Mouse (Mus musculus) MEL (cell line): ENCODE measurements around the gene Pkmyt1. TPM values are rescaled to one million over a fixed set of nuclear protein-coding genes. Genes with fewer than 3 reads are reported as not detected.

Experiments used
- DNase-seq: peaks from one replicate; pipeline ENCODE4 v3.0.0; 2011; ENCODE audit warnings: low read depth, low spot score
- H3K27ac ChIP-seq: 2 replicates; pipeline ENCODE4 v1.5.1; 2012; ENCODE audit warnings: low read depth, mild to moderate bottlenecking, control low read depth, low read length, moderate library complexity; ENCODE audit not compliant: control insufficient read depth
- H3K27me3 ChIP-seq, 2 experiments: fragments of 150-350 bp in 1 of 2; sonication (generic) in 1 of 2; 2 replicates each; pipeline ENCODE4 v1.6.1; 2012; ENCODE audit warnings: low read length in 2 of 2, mild to moderate bottlenecking in 2 of 2, improper control_type of control experiment in 1 of 2, moderate library complexity in 1 of 2; ENCODE audit not compliant: insufficient read depth in 2 of 2, control insufficient read depth in 1 of 2
- H3K36me3 ChIP-seq, 2 experiments: 2 replicates each; pipeline ENCODE4 v1.6.1; 2012 to 2014; ENCODE audit warnings: low read length in 2 of 2, improper control_type of control experiment in 1 of 2, inconsistent platforms in 1 of 2, mild to moderate bottlenecking in 1 of 2; ENCODE audit not compliant: insufficient read depth in 2 of 2, control insufficient read depth in 1 of 2
- H3K4me1 ChIP-seq, 2 experiments: fragments of 150-350 bp in 1 of 2; sonication (generic) in 1 of 2; 2 replicates each; pipeline ENCODE4 v1.6.1; 2012; ENCODE audit warnings: low read length in 2 of 2, improper control_type of control experiment in 1 of 2, mild to moderate bottlenecking in 1 of 2; ENCODE audit not compliant: insufficient read depth in 2 of 2, control insufficient read depth in 1 of 2
- H3K4me3 ChIP-seq, 2 experiments: fragments of 150-350 bp in 1 of 2; sonication (generic) in 1 of 2; 2 replicates each; pipeline ENCODE4 v1.5.1; 2012; ENCODE audit warnings: low read depth in 2 of 2, low read length in 2 of 2, mild to moderate bottlenecking in 2 of 2, moderate library complexity in 2 of 2, control low read depth in 1 of 2, improper control_type of control experiment in 1 of 2; ENCODE audit not compliant: control insufficient read depth in 1 of 2, insufficient read depth in 1 of 2
- H3K79me2 ChIP-seq: 2 replicates; pipeline ENCODE4 v1.6.1; 2012; ENCODE audit warnings: mild to moderate bottlenecking, low read length, moderate library complexity; ENCODE audit not compliant: control insufficient read depth, poor library complexity, insufficient read depth
- H3K9ac ChIP-seq: 2 replicates; pipeline ENCODE4 v1.6.1; 2012; ENCODE audit warnings: low read depth, mild to moderate bottlenecking, control low read depth, low read length, moderate library complexity; ENCODE audit not compliant: control insufficient read depth, poor library complexity, severe bottlenecking
- H3K9me3 ChIP-seq: fragments of 150-350 bp; sonication (generic); replicated peaks from 2 replicates; pipeline ENCODE4 v1.6.1; 2012; ENCODE audit warnings: mild to moderate bottlenecking, low read length, improper control_type of control experiment, moderate library complexity; ENCODE audit not compliant: insufficient read depth
- BHLHE40 ChIP-seq: IDR thresholded peaks from 2 replicates; pipeline ENCODE4 v1.6.1; 2012; ENCODE audit warnings: low read depth, mild to moderate bottlenecking, inconsistent platforms, low read length, improper control_type of control experiment, borderline replicate concordance
- CTCF ChIP-seq, 3 experiments: IDR thresholded peaks in 2 of 3; conservative IDR thresholded peaks in 1 of 3; 2 replicates each; pipeline ENCODE4 v1.5.1; 2011 to 2012; ENCODE audit warnings: low read length in 3 of 3, low read depth in 2 of 3, mild to moderate bottlenecking in 2 of 3, improper control_type of control experiment in 1 of 3, inconsistent platforms in 1 of 3, mixed read lengths in 1 of 3, moderate library complexity in 1 of 3; ENCODE audit not compliant: control insufficient read depth in 1 of 3, insufficient read depth in 1 of 3, poor library complexity in 1 of 3, severe bottlenecking in 1 of 3
- E2F4 ChIP-seq: IDR thresholded peaks from 2 replicates; pipeline ENCODE4 v1.6.1; 2011; ENCODE audit warnings: low read depth, low read length, improper control_type of control experiment, borderline replicate concordance
- ELF1 ChIP-seq: IDR thresholded peaks from 2 replicates; pipeline ENCODE4 v1.6.1; 2014; ENCODE audit warnings: low read depth, mild to moderate bottlenecking, inconsistent platforms, low read length, improper control_type of control experiment, moderate library complexity
- EP300 ChIP-seq, 2 experiments: IDR thresholded peaks; 2 replicates each; pipeline ENCODE4 v1.6.1; 2011; ENCODE audit warnings: improper control_type of control experiment in 2 of 2, low read length in 2 of 2, low read depth in 1 of 2, mild to moderate bottlenecking in 1 of 2
- ETS1 ChIP-seq: IDR thresholded peaks from 2 replicates; pipeline ENCODE4 v1.6.1; 2012; ENCODE audit warnings: low read depth, mild to moderate bottlenecking, inconsistent platforms, low read length, improper control_type of control experiment, moderate library complexity
- GATA1 ChIP-seq: IDR thresholded peaks from 2 replicates; pipeline ENCODE4 v1.6.1; 2011; ENCODE audit warnings: low read depth, low read length, improper control_type of control experiment
- HCFC1 ChIP-seq: IDR thresholded peaks from 2 replicates; pipeline ENCODE4 v1.6.1; 2012; ENCODE audit warnings: low read depth, mild to moderate bottlenecking, inconsistent platforms, low read length, improper control_type of control experiment, moderate library complexity
- JUND ChIP-seq: IDR thresholded peaks from 2 replicates; pipeline ENCODE4 v1.6.1; 2011; ENCODE audit warnings: low read depth, mild to moderate bottlenecking, improper control_type of control experiment, low read length
- KAT2A ChIP-seq: conservative IDR thresholded peaks from 2 replicates; pipeline ENCODE4 v1.6.1; 2012; ENCODE audit warnings: low read depth, low read length, improper control_type of control experiment, inconsistent platforms
- MAFK ChIP-seq: IDR thresholded peaks from 2 replicates; pipeline ENCODE4 v1.6.1; 2011; ENCODE audit warnings: low read depth, mild to moderate bottlenecking, low read length, improper control_type of control experiment, borderline replicate concordance
- MAX ChIP-seq: IDR thresholded peaks from 2 replicates; pipeline ENCODE4 v1.6.1; 2011; ENCODE audit warnings: low read length, improper control_type of control experiment
- MAZ ChIP-seq: IDR thresholded peaks from 2 replicates; pipeline ENCODE4 v1.6.1; 2012; ENCODE audit warnings: low read depth, mild to moderate bottlenecking, inconsistent platforms, low read length, improper control_type of control experiment
- MXI1 ChIP-seq: IDR thresholded peaks from 2 replicates; pipeline ENCODE4 v1.6.1; 2011; ENCODE audit warnings: mild to moderate bottlenecking, low read depth, low read length, improper control_type of control experiment
- MYB ChIP-seq: IDR thresholded peaks from 2 replicates; pipeline ENCODE4 v1.6.1; 2011; ENCODE audit warnings: mild to moderate bottlenecking, low read depth, low read length, improper control_type of control experiment
- MYC ChIP-seq: IDR thresholded peaks from 2 replicates; pipeline ENCODE4 v1.6.1; 2011; ENCODE audit warnings: low read depth, mild to moderate bottlenecking, low read length, improper control_type of control experiment, moderate library complexity
- NELFE ChIP-seq: IDR thresholded peaks from 2 replicates; pipeline ENCODE4 v1.6.1; 2011; ENCODE audit warnings: low read depth, low read length, improper control_type of control experiment
- POLR2AphosphoS5 ChIP-seq: IDR thresholded peaks from 2 replicates; pipeline ENCODE4 v1.6.1; 2012; ENCODE audit warnings: low read depth, borderline replicate concordance, mild to moderate bottlenecking, inconsistent platforms, low read length, moderate library complexity, mixed read lengths
- RAD21 ChIP-seq: IDR thresholded peaks from 2 replicates; pipeline ENCODE4 v1.6.1; 2011; ENCODE audit warnings: mild to moderate bottlenecking, low read depth, low read length, improper control_type of control experiment
- TBP ChIP-seq: IDR thresholded peaks from 2 replicates; pipeline ENCODE4 v1.8.0; 2011; ENCODE audit warnings: low read depth, low read length, improper control_type of control experiment
- USF2 ChIP-seq, 2 experiments: IDR thresholded peaks; 2 replicates each; pipeline ENCODE4 v1.6.1; 2011 to 2012; ENCODE audit warnings: improper control_type of control experiment in 2 of 2, low read length in 2 of 2, borderline replicate concordance in 1 of 2, inconsistent platforms in 1 of 2, low read depth in 1 of 2, mild to moderate bottlenecking in 1 of 2; ENCODE audit not compliant: insufficient read depth in 1 of 2
- ZC3H11A ChIP-seq: IDR thresholded peaks from 2 replicates; pipeline ENCODE4 v1.6.1; 2012; ENCODE audit warnings: low read depth, mild to moderate bottlenecking, inconsistent platforms, low read length, improper control_type of control experiment
- ZKSCAN1 ChIP-seq: IDR thresholded peaks from 2 replicates; pipeline ENCODE4 v1.6.1; 2012; ENCODE audit warnings: low read depth, mild to moderate bottlenecking, inconsistent platforms, low read length, improper control_type of control experiment, moderate library complexity
- ZNF384 ChIP-seq: IDR thresholded peaks from 2 replicates; pipeline ENCODE4 v1.6.1; 2012; ENCODE audit warnings: low read depth, mild to moderate bottlenecking, inconsistent platforms, low read length, improper control_type of control experiment
- polyA plus RNA-seq, 2 experiments: library from polyadenylated mRNA; stranded (reverse) in 1 of 2; unstranded in 1 of 2; fragments of >175 nt in 1 of 2; fragments of >200 nt in 1 of 2; gene quantifications; 2 replicates each; pipeline versions ENCODE4 v1.2.1 to v1.2.4; 2012; ENCODE audit warnings: low replicate concordance in 2 of 2, low read depth in 1 of 2; ENCODE audit not compliant: insufficient read length in 2 of 2, insufficient read depth in 1 of 2, missing spikeins in 1 of 2
- total RNA-seq: library from RNA; depleted of rRNA; stranded (reverse); fragments of 300-350 nt; gene quantifications from 2 replicates; pipeline ENCODE4 v1.2.3, GENCODE M21; 2012

The Pkmyt1 gene
- total and polyA plus RNA-seq, 3 experiments, result 16.6 to 49.8 TPM; not detected in 1

DNA sequence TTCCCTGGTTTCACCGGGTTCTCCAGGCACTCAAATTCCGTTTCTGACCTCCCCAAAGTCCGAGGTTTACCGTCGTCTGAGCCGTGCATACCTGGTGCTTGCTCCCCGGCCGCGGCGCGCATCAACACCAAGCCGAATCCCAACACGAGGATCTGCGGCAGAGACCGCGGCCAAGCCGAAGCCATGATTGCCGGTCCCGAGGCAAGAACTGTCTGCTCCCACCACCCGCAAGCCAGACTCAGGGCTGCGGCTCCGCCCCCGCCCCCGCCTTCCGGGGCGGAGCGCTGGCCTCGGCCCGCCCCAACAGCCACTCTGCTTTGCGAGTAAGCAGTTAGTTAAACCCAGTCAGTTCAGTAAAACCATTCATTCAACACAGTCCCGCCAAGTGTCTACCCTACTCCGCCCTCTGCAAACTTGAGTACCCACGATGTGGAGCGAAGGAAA, 48.9 kb upstream of the Pkmyt1 start, which contains the start of gene Tnfrsf12a (continued):
- TF ChIP-seq CTCF (IDR thresholded peaks at IDR 0.05 in 2 of 3, conservative IDR thresholded peaks at IDR 0.05 in 1 of 3; ENCODE audit: control insufficient read depth in 1 of 3, insufficient read depth in 1 of 3, low read depth in 2 of 3, low read length in 3 of 3, poor library complexity in 1 of 3, severe bottlenecking in 1 of 3), result no peak
- TF ChIP-seq MXI1, result peak; percentile 64; the same call in 1 of the 2 replicates
- TF ChIP-seq KAT2A, result no peak
- no peak for TF ChIP-seq ZNF384
- TF ChIP-seq MYC, result no peak
- no peak for TF ChIP-seq JUND
- TF ChIP-seq ELF1, result 0 out of 2 replicates have a peak, but pooled peaks have one; percentile 9
- TF ChIP-seq BHLHE40, result no peak
- TF ChIP-seq EP300 (IDR thresholded peaks at IDR 0.05; ENCODE audit: low read depth in 1 of 2, low read length in 2 of 2), result peak; percentile 17 to 50; a peak in 1 of 4 replicates
- TF ChIP-seq POLR2AphosphoS5, result peak; percentile 38; the same call in 1 of the 2 replicates
- TF ChIP-seq, all 39 proteins: peak for 17

GRCm38 (mm10) chr17:23679127-23679835, 46.9 kb upstream of the Pkmyt1 start, which contains the start of gene Cldn6:
Gene Cldn6, plus strand, starts transcription at chr17:23679249.
- H3K9me3 ChIP-seq, result no peaks in the 10 kb centered on the region
- peaks cover 9% of the 10 kb centered on the region for H3K79me2 ChIP-seq
- H3K27me3 ChIP-seq, result no peaks in the 10 kb centered on the region
- DNase-seq, result no peak
- peak within 1 kb of the TSS; percentile 41 for H3K9ac ChIP-seq
- H3K4me1 ChIP-seq, result peaks cover 0 to 30% of the 10 kb centered on the region in 2 experiments; a peak in 3 of 4 replicates
- TF ChIP-seq HCFC1, result no peak
- no peak for TF ChIP-seq NELFE
- no peak for TF ChIP-seq BHLHE40
- no peak for TF ChIP-seq USF2 (IDR thresholded peaks at IDR 0.05; ENCODE audit: borderline replicate concordance in 1 of 2, insufficient read depth in 1 of 2, low read depth in 1 of 2, low read length in 2 of 2)
- no peak for TF ChIP-seq MYB
- TF ChIP-seq ZNF384, result no peak
- no peak for TF ChIP-seq TBP
- TF ChIP-seq ZC3H11A, result no peak
- no peak for TF ChIP-seq ETS1
- TF ChIP-seq RAD21, result no peak
- TF ChIP-seq EP300 (IDR thresholded peaks at IDR 0.05; ENCODE audit: low read depth in 1 of 2, low read length in 2 of 2), result no peak
- TF ChIP-seq KAT2A, result no peak
- no peak for TF ChIP-seq ZKSCAN1
- TF ChIP-seq MAX, result no peak
- no peak for TF ChIP-seq MAFK
- TF ChIP-seq E2F4, result no peak
- TF ChIP-seq GATA1, result no peak
- no peak for TF ChIP-seq MAZ
- no peak for TF ChIP-seq CTCF (IDR thresholded peaks at IDR 0.05 in 2 of 3, conservative IDR thresholded peaks at IDR 0.05 in 1 of 3; ENCODE audit: control insufficient read depth in 1 of 3, insufficient read depth in 1 of 3, low read depth in 2 of 3, low read length in 3 of 3, poor library complexity in 1 of 3, severe bottlenecking in 1 of 3)
- no peak within 1 kb of the TSS for H3K27ac ChIP-seq
- peaks cover 0 to 19% of the 10 kb centered on the region in 2 experiments; a peak in 2 of 4 replicates for H3K36me3 ChIP-seq
- H3K4me3 ChIP-seq, result peak within 1 kb of the TSS; percentile 33 to 50; a peak in 2 of 4 replicates
